Mouse (Mus musculus) heart, embryonic 13.5 days (tissue): ENCODE measurements around the gene Scaf1. TPM values are rescaled to one million over a fixed set of nuclear protein-coding genes. Genes with fewer than 3 reads are reported as not detected.
"Not testable (repeated sequence)": the region's sequence is repeated elsewhere in the genome, so short reads cannot be mapped to it uniquely, and the experiment has no call there.

ENCODE experiments used
- ATAC-seq: fragments of 200-750 bp; cut with Nextera tagmentation; 2 replicates; pipeline ENCODE4 v1.8.0; 2017; ENCODE audit warnings: moderate TSS enrichment; ENCODE audit not compliant: insufficient number of reproducible peaks, low FRiP score, low TSS enrichment; ENCODE audit errors: extremely low read depth
- H3K27ac ChIP-seq: fragments of 300-500 bp; sonication (generic); replicated peaks from 2 replicates; pipeline ENCODE4 v1.5.1; 2015; ENCODE audit warnings: moderate library complexity, mild to moderate bottlenecking, inconsistent platforms
- H3K27me3 ChIP-seq: fragments of 300-500 bp; sonication (generic); replicated peaks from 2 replicates; pipeline ENCODE4 v1.6.1; 2015; ENCODE audit warnings: mild to moderate bottlenecking, inconsistent platforms
- H3K36me3 ChIP-seq: fragments of 300-500 bp; sonication (generic); 2 replicates; pipeline ENCODE4 v1.6.1; 2015; ENCODE audit warnings: mild to moderate bottlenecking, inconsistent platforms
- H3K4me1 ChIP-seq: fragments of 300-500 bp; sonication (generic); 2 replicates; pipeline ENCODE4 v1.6.1; 2015; ENCODE audit warnings: inconsistent platforms
- H3K4me2 ChIP-seq: fragments of 300-500 bp; sonication (generic); 2 replicates; pipeline ENCODE4 v1.6.1; 2015; ENCODE audit warnings: inconsistent platforms, mild to moderate bottlenecking, moderate library complexity
- H3K4me3 ChIP-seq: fragments of 300-500 bp; sonication (generic); 2 replicates; pipeline ENCODE4 v1.5.1; 2015; ENCODE audit warnings: moderate library complexity, mild to moderate bottlenecking, inconsistent platforms
- H3K9ac ChIP-seq: fragments of 300-500 bp; sonication (generic); 2 replicates; pipeline ENCODE4 v1.6.1; 2015; ENCODE audit warnings: inconsistent platforms, mild to moderate bottlenecking, moderate library complexity
- H3K9me3 ChIP-seq: fragments of 300-500 bp; sonication (generic); 2 replicates; pipeline ENCODE4 v1.6.1; 2016; ENCODE audit warnings: inconsistent platforms
- WGBS: fragments of 180-500 bp; shearing (Covaris S2); methylation state at CpG from one replicate; pipeline ENCODE4 v1.1.7; 2015; ENCODE audit warnings: mixed read lengths; 5-methylcytosine and 5-hydroxymethylcytosine counted together
- polyA plus RNA-seq: library from polyadenylated mRNA; unstranded; fragments of >200 nt; fragmentation: Nextera tagmentation; extraction: Ambion mirVana; gene quantifications from 2 replicates; pipeline ENCODE4 v1.2.1, GENCODE M21; 2015

Gene Scaf1
- polyA plus RNA-seq, 1 experiment from 2014 or later, result 27.1 TPM

GRCm38 (mm10) chr7:45024281-45025248 is 8.4 kb upstream of the Scaf1 start:
- H3K27me3 ChIP-seq, result no peaks in the 10 kb centered on the region
- WGBS, result 79% methylated on average over 15 of the region's 15 CpGs
- H3K4me2 ChIP-seq, result no peak overlapping the region
- H3K27ac ChIP-seq, result no peak overlapping the region
- no peak overlapping the region for H3K4me3 ChIP-seq
- no peak for ATAC-seq
- peaks cover 6% of the 10 kb centered on the region; the same call in 1 of the 2 replicates for H3K4me1 ChIP-seq
- H3K9me3 ChIP-seq, result no peaks in the 10 kb centered on the region
- H3K9ac ChIP-seq, result no peak overlapping the region
- H3K36me3 ChIP-seq, result peaks cover 44% of the 10 kb centered on the region

DNA sequence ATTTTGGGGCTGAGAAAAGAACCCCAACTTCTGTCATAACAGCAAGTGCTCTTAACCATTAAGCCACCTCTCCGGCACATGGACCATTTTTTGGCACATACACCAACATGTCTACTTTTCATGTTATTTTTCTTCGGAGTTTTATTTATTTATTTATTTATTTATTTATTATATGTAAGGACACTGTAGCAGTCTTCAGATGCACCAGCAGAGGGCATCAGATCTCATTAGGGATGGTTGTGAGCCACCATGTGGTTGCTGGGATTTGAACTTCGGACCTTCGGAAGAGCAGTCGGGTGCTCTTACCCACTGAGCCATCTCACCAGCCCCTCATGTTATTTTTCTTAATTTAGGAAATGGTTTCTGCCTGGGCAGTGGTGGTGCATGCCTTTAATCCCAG is 7.5 kb upstream of the Scaf1 start:
- peaks cover 36% of the 10 kb centered on the region for H3K36me3 ChIP-seq
- not testable (repeated sequence) for H3K4me3 ChIP-seq, ATAC-seq, H3K27me3 ChIP-seq, H3K4me2 ChIP-seq, H3K27ac ChIP-seq, H3K9ac ChIP-seq, H3K9me3 ChIP-seq
- WGBS, result 73% methylated on average over 5 of the region's 5 CpGs
- peaks cover 14% of the 10 kb centered on the region for H3K4me1 ChIP-seq

DNA sequence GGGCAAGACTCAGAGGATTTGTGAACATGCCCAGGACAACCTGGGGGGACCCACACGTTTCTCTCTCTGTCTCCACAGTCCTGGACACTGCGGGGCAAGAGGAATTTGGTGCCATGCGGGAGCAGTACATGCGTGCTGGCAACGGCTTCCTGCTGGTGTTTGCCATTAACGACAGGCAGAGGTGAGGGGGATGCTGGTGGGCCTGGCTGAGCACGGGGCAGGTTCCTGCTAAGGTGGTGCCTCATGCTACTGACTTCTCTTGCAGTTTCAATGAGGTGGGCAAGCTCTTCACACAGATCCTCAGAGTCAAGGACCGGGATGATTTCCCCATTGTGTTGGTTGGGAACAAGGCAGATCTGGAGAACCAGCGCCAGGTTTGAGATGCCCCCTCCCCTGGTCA is 4.1 kb upstream of the Scaf1 start:
- H3K4me3 ChIP-seq, result no peak overlapping the region
- no peaks in the 10 kb centered on the region for H3K9me3 ChIP-seq
- peaks cover 12% of the 10 kb centered on the region for H3K36me3 ChIP-seq
- 73% methylated on average over 9 of the region's 9 CpGs for WGBS
- H3K4me2 ChIP-seq, result no peak overlapping the region
- H3K27ac ChIP-seq, result no peak overlapping the region
- H3K27me3 ChIP-seq, result no peaks in the 10 kb centered on the region
- H3K4me1 ChIP-seq, result peaks cover 21% of the 10 kb centered on the region
- no peak for ATAC-seq
- H3K9ac ChIP-seq, result peak overlapping the region; percentile 91; the same call in 1 of the 2 replicates

- Histone ChIP-seq H3K27ac (peak overlapping the region; percentile 100), H3K4me2 (peak overlapping the region; percentile 86), H3K36me3 (peaks cover 12% of the 10 kb centered on the region), H3K9me3 (no peaks in the 10 kb centered on the region), H3K9ac (peak overlapping the region; percentile 91), H3K27me3 (no peaks in the 10 kb centered on the region), H3K4me1 (peaks cover 33% of the 10 kb centered on the region), H3K4me3 (peak overlapping the region; percentile 99)
- no peak for ATAC-seq
- 18% methylated on average over 8 of the region's 8 CpGs for WGBS
Observed at GRCm38 (mm10) chr7:45019031-45019571, 2.9 kb upstream of the Scaf1 start.

DNA sequence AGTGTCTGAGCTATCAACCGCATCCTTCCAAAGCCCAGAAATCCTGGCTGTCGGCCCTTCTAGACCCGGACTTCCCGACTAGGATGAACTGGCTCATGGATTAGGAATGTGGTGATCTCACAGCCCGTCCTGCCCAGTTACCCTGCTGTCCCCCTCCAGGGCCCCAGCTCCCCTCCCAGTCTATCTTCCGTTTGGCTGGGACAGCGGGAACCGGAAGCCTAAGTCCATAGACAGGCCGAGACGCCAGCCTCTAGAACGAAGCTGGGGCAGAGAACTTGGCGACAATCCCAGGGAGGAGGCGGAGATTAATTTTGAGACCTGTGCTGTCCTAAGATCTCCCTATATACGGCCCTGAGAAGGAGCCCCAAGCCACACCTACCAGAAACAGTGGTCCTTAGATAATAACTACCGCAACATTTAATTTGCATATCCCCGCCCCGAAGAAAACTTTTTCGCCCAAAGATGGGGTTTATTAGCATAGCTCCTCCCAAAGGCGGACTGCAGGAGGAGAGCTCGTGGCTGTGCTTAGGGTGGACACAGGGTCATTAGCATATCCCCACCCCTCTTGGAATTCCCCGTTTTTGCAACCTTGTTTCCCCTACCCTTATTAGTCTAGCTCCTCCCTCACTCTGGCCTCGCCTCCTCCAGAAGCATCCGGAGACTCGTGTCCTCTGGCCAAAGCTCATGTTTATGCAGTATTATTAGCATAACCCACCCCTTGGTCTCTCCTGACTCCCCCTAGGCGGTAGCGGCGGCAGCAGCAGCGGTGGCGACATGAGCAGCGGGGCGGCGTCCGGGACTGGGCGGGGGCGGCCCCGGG is 1.3 kb upstream of the Scaf1 start, which contains the start of gene Rras:
Rras (plus strand) TSS at position 720 of the 820 bp plus-strand sequence.
- Histone ChIP-seq H3K27me3 (no peaks in the 10 kb centered on the region), H3K36me3 (peaks cover 28% of the 10 kb centered on the region), H3K4me1 (peaks cover 43% of the 10 kb centered on the region), H3K9me3 (no peaks in the 10 kb centered on the region), H3K4me3 (peak within 1 kb of the TSS; percentile 99), H3K27ac (peak within 1 kb of the TSS; percentile 100), H3K4me2 (peak within 1 kb of the TSS; percentile 86), H3K9ac (peak within 1 kb of the TSS; percentile 91)
- WGBS, result under 1% methylated on average over 36 of the region's 36 CpGs
- ATAC-seq, result peak; percentile 84

- under 1% methylated on average over 4 of the region's 4 CpGs for WGBS
- Histone ChIP-seq H3K4me3 (peak overlapping the region; percentile 99), H3K9me3 (no peaks in the 10 kb centered on the region), H3K4me1 (peaks cover 43% of the 10 kb centered on the region), H3K4me2 (peak overlapping the region; percentile 86), H3K27ac (peak overlapping the region; percentile 100), H3K36me3 (peaks cover 35% of the 10 kb centered on the region), H3K9ac (peak overlapping the region; percentile 85), H3K27me3 (no peaks in the 10 kb centered on the region)
- no peak for ATAC-seq
Observed at GRCm38 (mm10) chr7:45016761-45017160, 598 bp upstream of the Scaf1 start.

- peak overlapping the region; percentile 99 for H3K4me3 ChIP-seq
- peak overlapping the region; percentile 99 for H3K9ac ChIP-seq
- H3K4me2 ChIP-seq, result peak overlapping the region; percentile 79
- peaks cover 43% of the 10 kb centered on the region for H3K4me1 ChIP-seq
- no peaks in the 10 kb centered on the region for H3K27me3 ChIP-seq
- H3K36me3 ChIP-seq, result peaks cover 37% of the 10 kb centered on the region
- peak overlapping the region; percentile 100 for H3K27ac ChIP-seq
- WGBS, result under 1% methylated on average over 20 of the region's 20 CpGs
- ATAC-seq, result no peak
- H3K9me3 ChIP-seq, result no peaks in the 10 kb centered on the region
Observed at GRCm38 (mm10) chr7:45015344-45015956, 713 bp downstream of the Scaf1 start.

DNA sequence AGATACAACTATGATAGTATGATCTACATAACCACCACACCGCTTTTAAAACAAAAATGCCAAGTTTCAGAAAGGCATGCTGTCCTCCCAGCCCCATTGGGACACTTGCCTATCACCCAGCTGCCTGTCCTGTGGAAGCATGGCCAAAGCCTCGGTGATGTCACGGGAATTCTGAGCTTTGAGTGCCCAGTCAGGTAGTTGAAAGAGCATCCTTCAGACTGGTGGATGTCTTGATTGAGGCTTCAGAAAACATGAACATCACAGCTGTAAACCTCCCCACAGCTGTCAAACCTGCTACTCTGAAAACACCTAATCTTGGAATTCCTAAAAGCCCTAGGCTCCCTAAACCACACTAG is 2.1 kb downstream of the Scaf1 start:
- H3K9ac ChIP-seq, result peak overlapping the region; percentile 99
- no peak for ATAC-seq
- H3K4me2 ChIP-seq, result peak overlapping the region; percentile 79

GRCm38 (mm10) chr7:45013366-45014095 is 2.6 kb downstream of the Scaf1 start:
- H3K9ac ChIP-seq, result 0 out of 2 replicates have a peak overlapping the region, but pooled peaks have one; percentile 5
- H3K9me3 ChIP-seq, result no peaks in the 10 kb centered on the region
- peaks cover 27% of the 10 kb centered on the region for H3K4me1 ChIP-seq
- no peak overlapping the region for H3K4me3 ChIP-seq
- no peak for ATAC-seq
- H3K36me3 ChIP-seq, result peaks cover 56% of the 10 kb centered on the region
- WGBS, result 94% methylated on average over 16 of the region's 16 CpGs
- H3K4me2 ChIP-seq, result no peak overlapping the region
- no peaks in the 10 kb centered on the region for H3K27me3 ChIP-seq
- no peak overlapping the region for H3K27ac ChIP-seq

More for the DNA sequence above, 2.1 kb downstream of the Scaf1 start:
- H3K27ac ChIP-seq, result no peak overlapping the region
- H3K36me3 ChIP-seq, result peaks cover 50% of the 10 kb centered on the region
- no peaks in the 10 kb centered on the region for H3K27me3 ChIP-seq
- peaks cover 32% of the 10 kb centered on the region for H3K4me1 ChIP-seq
- WGBS, result 89% methylated on average over 3 of the region's 3 CpGs
- no peaks in the 10 kb centered on the region for H3K9me3 ChIP-seq
- 0 out of 2 replicates have a peak overlapping the region, but pooled peaks have one; percentile 99 for H3K4me3 ChIP-seq

DNA sequence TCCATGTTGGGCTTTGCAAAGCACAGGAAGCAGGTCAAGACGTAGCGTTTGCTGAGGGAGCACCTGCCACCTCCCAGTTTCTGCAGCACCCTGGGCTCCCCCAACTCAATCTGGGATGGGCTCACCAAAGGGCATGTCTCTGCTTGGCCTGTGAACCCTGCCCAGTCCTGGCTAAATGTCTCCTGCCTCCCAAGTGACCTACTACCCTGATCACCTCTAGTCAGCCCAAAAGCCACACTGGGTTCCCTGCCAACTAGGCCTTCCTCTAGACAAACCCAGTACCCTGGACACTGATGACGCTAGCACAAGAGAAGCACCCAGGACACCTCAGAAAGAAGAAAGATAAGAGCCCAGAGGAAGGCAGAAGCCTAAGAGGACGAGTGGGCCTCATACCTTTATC is 3.3 kb downstream of the Scaf1 start:
- H3K4me3 ChIP-seq, result no peak overlapping the region
- ATAC-seq, result no peak
- no peak overlapping the region for H3K4me2 ChIP-seq
- peaks cover 22% of the 10 kb centered on the region for H3K4me1 ChIP-seq
- H3K9me3 ChIP-seq, result no peaks in the 10 kb centered on the region
- 0 out of 2 replicates have a peak overlapping the region, but pooled peaks have one; percentile 5 for H3K9ac ChIP-seq
- WGBS, result 74% methylated on average over 4 of the region's 4 CpGs
- no peak overlapping the region for H3K27ac ChIP-seq
- H3K36me3 ChIP-seq, result peaks cover 63% of the 10 kb centered on the region
- H3K27me3 ChIP-seq, result no peaks in the 10 kb centered on the region
